Mouse (Mus musculus) gastrocnemius, adult 2 months (tissue): ENCODE measurements around the gene Lefty1. TPM values are rescaled to one million over a fixed set of nuclear protein-coding genes. Genes with fewer than 3 reads are reported as not detected.
A peak's percentile ranks its signal among the peaks of the same experiment; 100 is the strongest.
"Not testable (repeated sequence)": the region's sequence is repeated elsewhere in the genome, so short reads cannot be mapped to it uniquely, and the experiment has no call there.

Source experiments
- DNase-seq: peaks from one replicate; pipeline ENCODE4 v3.0.0; 2022
- H3K27ac ChIP-seq: fragments of 200-600 bp; 2 replicates; pipeline ENCODE4 v1.8.1; 2022; ENCODE audit warnings: mild to moderate bottlenecking
- H3K4me3 ChIP-seq: fragments of 200-600 bp; 2 replicates; pipeline ENCODE4 v1.8.1; 2022; ENCODE audit warnings: mild to moderate bottlenecking, moderate library complexity
- CTCF ChIP-seq: fragments of 200-600 bp; IDR thresholded peaks from 2 replicates; pipeline ENCODE4 v1.8.1; 2022; ENCODE audit warnings: antibody characterized with exemption, mild to moderate bottlenecking, moderate library complexity
- intact Hi-C: fragments of 180-260 bp; cut with DNase I; formaldehyde crosslinking; loops from one replicate; pipeline ENCODE4 v1.15.1; 2025
- total RNA-seq, 2 experiments: library from RNA; stranded (reverse); gene quantifications; 2 replicates each; pipeline ENCODE4 v1.2.3; 2021

Lefty1 gene
- total RNA-seq, 2 experiments from 2014 or later = 0.22 to 0.33 TPM

DNA sequence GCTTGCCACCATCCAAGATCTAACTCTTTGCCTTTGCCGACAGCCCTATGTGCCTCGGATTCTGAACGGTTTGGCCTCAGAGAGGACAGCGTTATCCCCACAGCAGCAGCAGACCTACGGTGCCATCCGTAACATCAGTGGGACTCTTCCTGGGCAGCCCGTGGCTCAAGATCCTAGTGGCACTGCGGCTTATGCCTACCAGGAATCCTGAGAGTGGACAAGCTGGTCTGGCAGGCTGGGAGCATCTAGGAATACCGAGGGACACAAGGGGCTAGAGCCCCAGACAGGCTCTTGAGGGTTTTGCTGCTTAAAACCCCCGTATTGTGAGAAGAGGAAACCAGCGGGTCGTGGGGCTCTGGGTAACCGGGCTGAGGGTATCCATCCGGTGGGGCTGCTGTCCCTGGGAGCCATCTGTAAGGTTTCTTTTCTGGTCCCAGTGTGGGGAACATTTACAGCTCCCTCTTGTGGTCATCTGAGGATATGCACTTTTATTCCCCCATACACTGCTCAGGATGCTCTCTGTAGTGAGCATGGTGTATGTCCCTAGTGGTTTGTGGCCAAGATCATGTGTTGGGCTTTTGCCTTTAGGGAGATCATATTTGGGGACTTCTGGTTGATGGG is 39.4 kb downstream of the Lefty1 start:
- intact Hi-C loops = loop anchor here (1.0 kb wide), 1 partner anchor 73 kb away; no protein-coding TSS in a partner anchor
- no peak for DNase-seq
- peak; percentile 84 for TF ChIP-seq CTCF

DNA sequence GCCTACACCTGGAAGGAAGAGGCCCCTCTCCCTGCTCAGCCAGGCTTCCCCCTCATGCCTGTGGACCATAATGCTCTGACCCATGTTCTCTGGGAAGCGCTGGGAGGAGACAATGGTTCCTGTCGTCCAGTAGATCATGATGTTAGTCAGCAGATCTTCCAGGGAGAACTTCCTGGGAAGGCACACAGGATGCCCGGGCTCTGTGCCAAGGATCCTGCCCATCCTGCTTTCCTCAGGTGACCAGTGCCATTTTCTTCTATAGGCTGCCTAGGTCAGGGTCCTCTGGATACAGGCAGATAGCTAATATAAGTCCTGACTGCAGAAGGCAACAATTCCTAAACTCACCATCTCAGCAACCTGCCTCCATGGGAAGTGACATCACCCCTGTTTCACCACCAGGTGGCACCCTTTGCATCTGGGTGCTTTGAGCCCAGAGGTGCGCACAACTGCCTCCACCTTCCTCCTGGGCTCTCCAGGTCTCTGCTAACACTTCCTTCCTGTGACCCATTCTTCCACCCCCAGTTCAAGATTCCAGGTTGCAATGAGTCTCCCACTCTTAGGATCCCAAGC is 41.4 kb downstream of the Lefty1 start:
- peak; percentile 35 for DNase-seq
- Histone ChIP-seq H3K4me3 (no peak overlapping the region), H3K27ac (no peak overlapping the region)
- peak; percentile 82 for TF ChIP-seq CTCF
- intact Hi-C loops = no loop called here

More for the DNA sequence above, 39.4 kb downstream of the Lefty1 start:
- no peak overlapping the region for H3K4me3 ChIP-seq
- H3K27ac ChIP-seq = no peak overlapping the region

DNA sequence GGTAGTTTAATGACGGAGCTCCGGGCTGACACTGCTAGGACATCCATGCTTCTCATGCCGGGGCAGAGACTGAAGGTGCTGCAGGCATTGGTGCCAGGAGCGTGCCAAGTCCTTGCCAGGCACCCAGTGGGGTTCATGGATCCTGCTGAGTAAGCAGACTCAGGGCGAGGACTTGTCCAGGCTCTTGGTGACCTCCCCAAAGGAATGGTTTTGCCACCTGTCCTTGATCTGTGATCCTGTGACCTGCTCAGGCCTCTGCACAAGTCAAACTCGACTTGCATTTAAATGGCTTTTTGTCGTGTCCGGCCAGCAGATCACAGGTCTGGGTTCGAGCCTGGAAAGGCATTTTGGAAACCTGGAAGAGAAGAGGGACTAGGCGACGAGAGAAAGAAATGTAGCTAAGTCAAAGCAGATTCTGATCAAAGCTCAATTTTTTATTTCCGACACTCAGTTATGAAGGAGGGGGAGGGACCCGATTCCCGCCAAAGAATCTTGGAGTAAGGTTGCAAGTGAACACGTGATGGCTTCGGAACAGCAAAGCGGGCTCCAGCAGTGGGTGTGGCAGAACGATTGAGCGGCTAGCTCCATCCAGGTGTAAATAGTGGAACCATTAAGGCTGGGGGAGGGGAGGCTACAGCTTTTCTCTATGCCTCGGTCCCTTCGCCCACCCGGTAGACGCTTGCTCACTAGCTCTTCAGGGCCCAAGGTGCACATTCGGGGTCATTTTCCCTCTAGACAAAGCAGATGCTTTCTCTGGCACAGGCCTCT is 44.8 kb downstream of the Lefty1 start:
- TF ChIP-seq CTCF = no peak
- intact Hi-C loops = no loop called here
- no peak for DNase-seq
- no peak overlapping the region for H3K27ac ChIP-seq
- H3K4me3 ChIP-seq = no peak overlapping the region

DNA sequence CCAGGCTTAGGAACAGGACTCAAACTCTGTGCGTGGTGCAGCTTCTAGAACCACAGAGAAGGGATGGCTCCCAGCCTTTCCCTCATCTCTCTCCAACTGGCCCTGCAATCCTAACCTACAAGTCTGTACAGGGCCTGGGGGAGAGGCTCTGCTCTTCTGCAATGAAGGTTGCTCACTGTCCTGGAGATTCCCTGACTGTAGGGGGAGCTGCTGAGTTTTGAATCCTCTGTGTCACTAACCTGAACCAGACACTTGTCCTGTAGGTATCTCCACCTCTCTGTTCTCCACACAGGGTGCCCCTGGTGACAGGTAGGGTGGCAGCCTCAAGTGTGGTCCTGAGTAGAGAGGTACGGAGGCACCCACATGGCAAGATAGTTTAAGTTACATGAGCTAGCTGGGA is 45.6 kb downstream of the Lefty1 start:
- intact Hi-C loops = no loop called here
- Histone ChIP-seq H3K4me3 (no peak overlapping the region), H3K27ac (no peak overlapping the region)
- no peak for DNase-seq
- TF ChIP-seq CTCF = peak; percentile 32

DNA sequence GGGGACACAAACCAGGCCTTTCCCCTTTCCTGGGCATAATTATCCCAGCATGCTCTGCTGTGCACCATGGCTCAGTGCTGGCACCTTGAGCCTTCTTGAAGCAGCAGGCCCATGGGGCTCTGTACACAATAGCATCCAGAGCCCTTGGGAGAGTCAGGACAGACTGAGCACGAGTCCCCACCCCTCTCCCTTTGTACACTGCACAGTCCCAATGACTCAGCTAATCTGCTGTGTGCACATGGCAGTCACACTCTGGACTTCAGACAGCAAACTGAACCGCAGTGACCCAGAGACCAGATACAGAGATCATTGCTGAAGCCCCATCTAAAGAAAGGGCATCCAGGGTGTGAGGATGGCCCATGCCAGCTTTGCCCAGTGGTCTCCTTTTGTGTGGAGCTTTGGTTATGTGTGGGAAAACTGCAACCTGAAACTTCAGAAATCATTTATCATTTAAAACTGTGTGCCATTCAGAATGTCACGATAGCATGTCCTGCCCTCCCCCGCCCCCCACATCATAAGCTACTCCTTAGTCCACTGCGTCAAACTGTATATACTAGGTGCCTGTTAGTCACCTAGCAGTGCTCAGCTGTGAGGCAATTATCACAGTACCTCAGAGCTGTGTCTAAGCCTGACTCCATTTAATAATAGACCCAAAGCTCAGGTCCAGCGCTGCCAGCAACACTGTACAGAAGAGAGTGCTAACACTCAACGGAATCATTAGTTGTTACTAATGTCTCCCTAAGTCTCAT is 46.6 kb downstream of the Lefty1 start:
- intact Hi-C loops, H3K4me3 ChIP-seq, DNase-seq, H3K27ac ChIP-seq: not testable (repeated sequence)

DNA sequence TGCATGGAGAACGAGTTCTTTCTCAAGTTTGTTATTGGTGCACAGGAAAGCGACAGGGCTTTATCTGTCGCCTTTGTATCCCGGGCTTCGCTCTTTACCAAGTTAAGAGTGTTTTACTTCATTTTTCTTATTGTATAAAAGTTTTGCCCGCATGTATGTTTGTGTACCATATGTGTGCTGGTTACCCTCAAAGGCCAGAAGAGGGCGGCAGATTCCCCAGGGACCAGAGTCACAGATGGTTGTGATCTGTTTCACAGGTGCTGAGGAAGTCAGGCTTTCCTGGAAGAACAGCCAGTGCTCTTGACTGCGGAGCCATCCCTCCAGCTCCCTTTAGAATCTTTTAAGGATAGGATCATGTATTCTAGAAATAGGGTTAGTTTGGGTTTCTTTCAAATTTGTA is 51.9 kb downstream of the Lefty1 start:
- TF ChIP-seq CTCF = peak; percentile 12; the same call in 1 of the 2 replicates
- no peak overlapping the region for H3K4me3 ChIP-seq
- intact Hi-C loops = no loop called here
- H3K27ac ChIP-seq = no peak overlapping the region
- DNase-seq = no peak

DNA sequence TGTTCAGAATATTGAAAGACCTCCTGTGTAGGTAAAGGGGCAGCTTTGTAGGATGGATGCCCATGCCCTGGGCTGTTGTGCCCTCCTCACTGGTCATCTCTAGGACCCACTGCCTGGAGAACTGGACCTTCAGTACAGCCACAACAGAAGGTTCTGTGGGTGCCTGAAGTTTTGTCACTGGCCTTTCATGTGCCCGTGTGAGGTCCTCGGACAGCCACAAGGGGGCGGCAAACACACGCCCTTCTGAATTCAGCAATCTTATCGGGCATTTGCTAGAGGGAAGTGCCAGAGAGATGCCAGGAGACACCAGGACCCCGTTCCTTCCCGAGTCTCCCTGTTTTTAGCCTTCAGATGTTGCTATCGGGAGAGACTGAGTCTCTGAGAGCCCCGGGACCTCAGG is 52.9 kb downstream of the Lefty1 start:
- no peak overlapping the region for H3K4me3 ChIP-seq
- TF ChIP-seq CTCF = peak; percentile 97
- H3K27ac ChIP-seq = no peak overlapping the region
- peak; percentile 83 for DNase-seq
- intact Hi-C loops = no loop called here

Other genes starting within 250 kb of the Lefty1 start
- not detected for gene Mixl1, start 238.0 kb upstream of the Lefty1 start, total RNA-seq
- gene Acbd3, start 209.0 kb upstream of the Lefty1 start, total RNA-seq = 10 to 100 TPM; 13.8 to 16.0 TPM
- gene H3f3a, start 121.1 kb upstream of the Lefty1 start, total RNA-seq = 100 to 1,000 TPM; 314 to 379 TPM
- 1 to 10 TPM; 7.4 to 7.8 TPM for gene Sde2, start 83.9 kb upstream of the Lefty1 start, total RNA-seq
- gene Lefty2, start 41.9 kb upstream of the Lefty1 start, total RNA-seq = not detected
- 10 to 100 TPM; 10.3 to 11.7 TPM for gene Pycr2, start 30.7 kb upstream of the Lefty1 start, total RNA-seq
- 10 to 100 TPM; 13.9 to 14.5 TPM for gene Tmem63a, start 7.3 kb downstream of the Lefty1 start, total RNA-seq
- 10 to 100 TPM; 14.8 to 17.4 TPM for gene Ephx1, start 85.9 kb downstream of the Lefty1 start, total RNA-seq
- gene 9130409I23Rik, start 116.2 kb downstream of the Lefty1 start, total RNA-seq = not detected
- gene Nvl, start 209.2 kb downstream of the Lefty1 start, total RNA-seq = 1 to 10 TPM; 8.3 to 9.5 TPM
- 10 to 100 TPM; 34.6 to 44.2 TPM for gene Cnih4, start 209.7 kb downstream of the Lefty1 start, total RNA-seq